Mouse (Mus musculus): Measurements from ENCODE around the gene Scamp5. TPM values are rescaled to one million over a fixed set of nuclear protein-coding genes. Genes with fewer than 3 reads are reported as not detected.

Scamp5 gene
- polyA plus RNA-seq, 1 experiment, result 6.2 TPM

DNA sequence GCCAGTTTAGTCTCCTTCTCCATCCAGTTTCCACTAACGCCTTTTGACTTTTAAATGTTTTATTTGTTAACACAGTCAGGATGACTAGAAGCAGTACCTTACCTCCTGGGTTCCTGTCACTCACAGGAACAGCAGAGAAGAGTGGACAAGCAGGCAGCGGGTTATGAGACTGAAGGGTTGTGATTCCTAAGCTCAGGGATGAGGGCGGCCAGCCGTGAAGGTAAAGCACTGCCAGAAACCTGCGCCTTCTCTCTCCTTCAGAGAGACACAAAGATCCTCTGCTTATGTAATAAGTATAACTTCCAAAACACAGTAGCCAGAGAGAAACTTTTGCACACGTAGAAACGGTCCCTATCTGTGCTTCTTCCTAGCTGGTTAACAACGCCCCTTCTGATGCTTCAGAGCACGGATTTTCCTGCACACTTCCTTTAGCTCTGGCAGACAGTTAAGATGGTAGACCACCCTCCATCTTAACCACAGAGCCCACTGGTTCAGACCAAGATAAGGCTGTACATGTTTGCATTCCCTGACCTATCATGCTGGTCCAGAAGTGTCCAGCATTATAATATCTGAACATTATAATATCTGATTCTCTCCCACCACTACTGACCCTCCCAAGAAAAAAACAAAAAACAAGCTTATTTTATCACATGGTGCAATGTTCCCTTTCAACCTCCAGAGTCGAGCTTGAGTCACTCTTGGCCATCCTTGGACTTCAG lies 29.8 kb downstream of the Scamp5 start:
- H3K4me3 ChIP-seq (ENCODE audit: control insufficient read depth, low read depth, low read length), result no peak overlapping the region
- H3K27me3 ChIP-seq (ENCODE audit: control insufficient read depth, insufficient read depth, low read length), result no peaks in the 10 kb centered on the region
- no peak overlapping the region for H3K27ac ChIP-seq (ENCODE audit: control insufficient read depth, insufficient read depth, low read depth, low read length)
- peaks cover 2% of the 10 kb centered on the region; the same call in 1 of the 2 replicates for H3K4me1 ChIP-seq (ENCODE audit: control insufficient read depth, insufficient read depth, low read length)
- H3K36me3 ChIP-seq (ENCODE audit: control insufficient read depth, insufficient read depth, low read length), result no peaks in the 10 kb centered on the region
- TF ChIP-seq CTCF (IDR thresholded peaks at IDR 0.05; ENCODE audit: control insufficient read depth, insufficient read depth, insufficient replicate concordance, low read depth, low read length), result no peak
- no peak for TF ChIP-seq POLR2A (IDR thresholded peaks at IDR 0.05; ENCODE audit: control insufficient read depth, low read depth, low read length)

DNA sequence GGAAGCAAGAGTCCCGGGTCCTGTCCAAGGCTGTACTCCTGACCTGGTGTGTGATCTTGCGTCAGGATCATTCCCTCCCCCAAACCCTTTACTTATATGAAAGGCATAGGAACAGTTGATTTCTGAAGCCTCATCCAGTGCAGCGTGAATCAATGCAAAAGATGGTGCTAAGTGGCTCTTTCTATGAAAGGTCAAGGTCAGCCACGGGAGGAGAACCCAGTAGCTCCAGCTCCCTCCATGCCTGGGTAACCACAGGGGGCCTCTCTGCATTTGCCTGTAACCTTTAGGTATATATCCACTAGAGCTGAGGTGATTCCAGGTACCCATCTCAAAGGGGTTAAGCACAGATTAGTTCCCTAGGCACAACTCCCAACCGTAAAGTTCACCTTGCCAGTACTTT lies 31.7 kb downstream of the Scamp5 start:
- H3K4me3 ChIP-seq (ENCODE audit: control insufficient read depth, low read depth, low read length), result no peak overlapping the region
- TF ChIP-seq POLR2A (IDR thresholded peaks at IDR 0.05; ENCODE audit: control insufficient read depth, low read depth, low read length) (no peak), CTCF (IDR thresholded peaks at IDR 0.05; ENCODE audit: control insufficient read depth, insufficient read depth, insufficient replicate concordance, low read depth, low read length) (no peak)
- H3K27me3 ChIP-seq (ENCODE audit: control insufficient read depth, insufficient read depth, low read length), result no peaks in the 10 kb centered on the region
- H3K27ac ChIP-seq (ENCODE audit: control insufficient read depth, insufficient read depth, low read depth, low read length), result no peak overlapping the region
- no peaks in the 10 kb centered on the region for H3K36me3 ChIP-seq (ENCODE audit: control insufficient read depth, insufficient read depth, low read length)
- H3K4me1 ChIP-seq (ENCODE audit: control insufficient read depth, insufficient read depth, low read length), result peaks cover 8% of the 10 kb centered on the region; the same call in 1 of the 2 replicates

DNA sequence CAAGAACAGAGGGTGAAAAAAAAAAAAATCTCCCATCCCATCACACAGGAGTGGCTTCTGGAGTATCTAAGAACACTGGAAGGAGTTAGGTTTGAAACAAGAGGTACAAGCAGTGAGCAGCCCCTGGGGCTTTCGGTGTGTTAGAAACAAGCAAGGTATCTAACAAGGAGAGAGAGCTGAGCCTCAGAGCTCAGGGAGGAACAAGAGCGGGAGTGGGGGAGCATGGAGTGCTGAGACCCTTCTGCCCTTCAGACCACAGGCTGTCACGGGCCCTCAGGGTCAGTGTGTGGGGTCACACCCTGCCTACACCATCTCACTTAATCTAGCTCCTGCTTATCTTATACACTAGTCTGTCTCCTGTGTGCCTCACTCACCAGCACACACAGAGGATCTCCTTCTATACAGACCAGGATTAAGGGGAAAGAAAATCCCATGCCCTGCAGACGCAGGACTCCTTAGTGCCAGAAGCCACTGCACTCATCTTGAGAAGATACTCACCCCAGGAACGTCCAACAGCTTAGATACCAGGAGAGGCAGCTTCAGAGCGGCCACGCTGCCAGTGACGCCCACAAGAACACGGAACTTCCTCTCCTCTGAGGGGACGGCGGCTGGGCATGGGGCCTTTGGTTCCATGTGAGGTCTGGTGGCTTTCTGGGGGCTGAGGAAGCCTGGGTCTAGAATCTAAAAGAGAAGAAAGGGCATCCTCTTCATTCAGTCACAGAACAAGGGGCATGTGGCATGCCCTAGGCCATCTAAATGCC lies 33.3 kb downstream of the Scamp5 start:
- Histone ChIP-seq H3K4me1 (ENCODE audit: control insufficient read depth, insufficient read depth, low read length) (peaks cover 8% of the 10 kb centered on the region; the same call in 1 of the 2 replicates), H3K27ac (ENCODE audit: control insufficient read depth, insufficient read depth, low read depth, low read length) (no peak overlapping the region), H3K4me3 (ENCODE audit: control insufficient read depth, low read depth, low read length) (no peak overlapping the region), H3K36me3 (ENCODE audit: control insufficient read depth, insufficient read depth, low read length) (no peaks in the 10 kb centered on the region), H3K27me3 (ENCODE audit: control insufficient read depth, insufficient read depth, low read length) (no peaks in the 10 kb centered on the region)
- TF ChIP-seq CTCF (IDR thresholded peaks at IDR 0.05; ENCODE audit: control insufficient read depth, insufficient read depth, insufficient replicate concordance, low read depth, low read length) (no peak), POLR2A (IDR thresholded peaks at IDR 0.05; ENCODE audit: control insufficient read depth, low read depth, low read length) (no peak)

DNA sequence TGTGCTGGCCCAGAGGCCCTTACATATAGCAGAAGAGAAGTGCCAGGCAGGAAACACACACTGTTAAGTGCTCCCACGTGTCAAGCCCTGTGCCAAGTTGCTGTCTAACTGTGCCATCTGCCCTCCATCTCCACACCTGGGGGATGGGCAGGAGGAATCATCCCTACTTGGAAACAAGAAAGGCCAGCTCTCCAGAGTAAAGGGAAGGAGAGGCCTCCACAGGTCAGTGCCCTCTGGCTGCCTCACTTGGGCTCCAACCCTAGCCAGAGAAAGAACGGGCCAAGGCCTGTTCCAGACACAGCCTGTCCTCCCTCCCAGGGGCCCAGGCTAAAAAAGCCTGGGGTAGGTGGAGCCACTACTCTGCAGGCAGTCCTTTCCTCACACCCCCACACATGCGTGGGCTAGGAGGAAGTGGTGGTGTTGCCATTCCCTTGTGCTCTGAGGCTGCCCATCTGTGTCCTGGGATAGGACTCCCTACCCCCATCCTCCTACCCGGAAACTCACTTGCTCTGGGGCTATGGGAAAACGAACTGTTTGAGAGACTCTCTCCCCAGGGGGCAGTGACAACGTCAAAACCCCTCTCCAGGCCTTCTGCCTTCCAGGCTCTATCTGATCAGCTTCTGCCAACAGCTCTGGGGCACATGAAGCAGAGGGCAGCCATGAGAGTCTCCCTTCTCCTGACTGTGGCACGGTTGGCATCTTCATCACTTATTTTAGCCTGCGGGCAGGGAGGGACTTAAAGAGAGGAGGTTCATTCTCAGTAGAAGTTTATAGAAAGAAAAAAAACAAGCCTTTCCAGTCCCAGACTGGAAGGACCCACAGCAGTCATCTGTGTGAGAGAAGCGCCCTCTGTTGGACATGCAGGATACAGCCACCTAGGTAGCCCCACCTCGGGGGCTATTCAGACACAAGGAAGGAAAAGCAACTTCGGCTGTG lies 34.5 kb downstream of the Scamp5 start:
- H3K27ac ChIP-seq (ENCODE audit: control insufficient read depth, insufficient read depth, low read depth, low read length), result peak overlapping the region; percentile 82
- H3K4me1 ChIP-seq (ENCODE audit: control insufficient read depth, insufficient read depth, low read length), result peaks cover 6% of the 10 kb centered on the region; the same call in 1 of the 2 replicates
- H3K36me3 ChIP-seq (ENCODE audit: control insufficient read depth, insufficient read depth, low read length), result no peaks in the 10 kb centered on the region
- no peak overlapping the region for H3K4me3 ChIP-seq (ENCODE audit: control insufficient read depth, low read depth, low read length)
- H3K27me3 ChIP-seq (ENCODE audit: control insufficient read depth, insufficient read depth, low read length), result no peaks in the 10 kb centered on the region
- 0 out of 2 replicates have a peak, but pooled peaks have one; percentile 5 for TF ChIP-seq POLR2A (IDR thresholded peaks at IDR 0.05; ENCODE audit: control insufficient read depth, low read depth, low read length)
- TF ChIP-seq CTCF (IDR thresholded peaks at IDR 0.05; ENCODE audit: control insufficient read depth, insufficient read depth, insufficient replicate concordance, low read depth, low read length), result peak; percentile 49; the same call in 1 of the 2 replicates

DNA sequence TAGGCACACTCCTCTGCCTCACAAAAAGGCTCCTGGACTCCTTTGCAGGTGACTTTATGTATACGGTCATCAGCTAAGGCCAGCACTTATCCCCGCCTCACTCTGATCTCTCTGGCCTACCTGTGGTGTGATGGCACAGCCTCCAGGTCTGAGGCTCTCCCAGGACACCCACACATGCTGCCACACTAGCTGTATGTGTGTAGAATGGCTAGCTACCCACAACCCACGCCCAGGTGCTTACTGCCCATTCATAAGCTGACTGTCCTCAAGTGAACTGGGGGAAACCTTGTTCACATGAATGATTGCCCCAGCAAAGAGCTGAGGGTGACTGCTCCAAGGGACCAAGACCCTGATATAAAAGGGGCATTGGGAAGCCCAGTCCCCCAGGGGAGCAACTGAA lies 35.4 kb downstream of the Scamp5 start:
- Histone ChIP-seq H3K27ac (ENCODE audit: control insufficient read depth, insufficient read depth, low read depth, low read length) (peak overlapping the region; percentile 64), H3K36me3 (ENCODE audit: control insufficient read depth, insufficient read depth, low read length) (no peaks in the 10 kb centered on the region), H3K4me1 (ENCODE audit: control insufficient read depth, insufficient read depth, low read length) (peaks cover 6% of the 10 kb centered on the region; the same call in 1 of the 2 replicates), H3K27me3 (ENCODE audit: control insufficient read depth, insufficient read depth, low read length) (no peaks in the 10 kb centered on the region), H3K4me3 (ENCODE audit: control insufficient read depth, low read depth, low read length) (no peak overlapping the region)
- TF ChIP-seq CTCF (IDR thresholded peaks at IDR 0.05; ENCODE audit: control insufficient read depth, insufficient read depth, insufficient replicate concordance, low read depth, low read length) (no peak), POLR2A (IDR thresholded peaks at IDR 0.05; ENCODE audit: control insufficient read depth, low read depth, low read length) (no peak)

DNA sequence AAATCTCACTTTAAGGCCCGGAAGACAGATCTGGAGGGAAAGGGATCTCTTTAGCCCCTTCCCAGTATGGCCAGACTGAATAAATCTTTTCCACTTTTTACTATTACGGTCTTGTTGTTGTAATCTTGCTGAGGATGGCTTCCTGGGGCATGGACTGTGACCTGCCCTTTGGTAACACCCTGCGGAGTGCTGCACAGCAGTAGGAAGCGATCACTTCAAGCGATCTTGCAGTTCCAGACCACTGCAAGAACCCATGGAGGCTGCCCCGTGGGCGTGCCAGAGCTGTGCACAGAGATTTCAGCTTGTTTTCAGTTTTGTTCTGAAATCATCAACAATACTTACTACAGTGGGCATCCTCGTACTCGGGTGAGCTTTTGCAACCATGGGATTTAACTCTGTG lies 36.7 kb downstream of the Scamp5 start:
- peak overlapping the region; percentile 56 for H3K27ac ChIP-seq (ENCODE audit: control insufficient read depth, insufficient read depth, low read depth, low read length)
- no peaks in the 10 kb centered on the region for H3K27me3 ChIP-seq (ENCODE audit: control insufficient read depth, insufficient read depth, low read length)
- TF ChIP-seq POLR2A (IDR thresholded peaks at IDR 0.05; ENCODE audit: control insufficient read depth, low read depth, low read length) (no peak), CTCF (IDR thresholded peaks at IDR 0.05; ENCODE audit: control insufficient read depth, insufficient read depth, insufficient replicate concordance, low read depth, low read length) (no peak)
- H3K4me1 ChIP-seq (ENCODE audit: control insufficient read depth, insufficient read depth, low read length), result peaks cover 6% of the 10 kb centered on the region; the same call in 1 of the 2 replicates
- H3K36me3 ChIP-seq (ENCODE audit: control insufficient read depth, insufficient read depth, low read length), result no peaks in the 10 kb centered on the region
- H3K4me3 ChIP-seq (ENCODE audit: control insufficient read depth, low read depth, low read length), result no peak overlapping the region
